Mouse (Mus musculus): ENCODE results near the gene Treml1. TPM values are rescaled to one million over a fixed set of nuclear protein-coding genes. Genes with fewer than 3 reads are reported as not detected.

Gene Treml1
- polyA plus RNA-seq, 1 experiment from 2014 or later = 0.39 TPM

GRCm38 (mm10) chr17:48408526-48409291 is 49.0 kb downstream of the Treml1 start:
- peak overlapping the region; percentile 98 for H3K9ac ChIP-seq (ENCODE audit: low read depth, low read length)
- under 1% methylated on average over 46 of the region's 47 CpGs for WGBS
- H3K9me3 ChIP-seq (replicated peaks; ENCODE audit: control insufficient read depth, low read length, poor library complexity, severe bottlenecking) = no peaks in the 10 kb centered on the region
- ATAC-seq = peak; percentile 22
- H3K27ac ChIP-seq (ENCODE audit: low read length) = peak overlapping the region; percentile 99
- peak overlapping the region; percentile 70 for H3K4me2 ChIP-seq (ENCODE audit: low read length)
- peak overlapping the region; percentile 86 for H3K4me3 ChIP-seq (ENCODE audit: low read depth, low read length)
- H3K4me1 ChIP-seq (ENCODE audit: control insufficient read depth, insufficient read depth, low read length) = peaks cover 20% of the 10 kb centered on the region
- no peaks in the 10 kb centered on the region for H3K36me3 ChIP-seq (ENCODE audit: control insufficient read depth, insufficient read depth, low read length)
- no peaks in the 10 kb centered on the region for H3K27me3 ChIP-seq (ENCODE audit: control insufficient read depth, insufficient read depth, low read depth, low read length)

DNA sequence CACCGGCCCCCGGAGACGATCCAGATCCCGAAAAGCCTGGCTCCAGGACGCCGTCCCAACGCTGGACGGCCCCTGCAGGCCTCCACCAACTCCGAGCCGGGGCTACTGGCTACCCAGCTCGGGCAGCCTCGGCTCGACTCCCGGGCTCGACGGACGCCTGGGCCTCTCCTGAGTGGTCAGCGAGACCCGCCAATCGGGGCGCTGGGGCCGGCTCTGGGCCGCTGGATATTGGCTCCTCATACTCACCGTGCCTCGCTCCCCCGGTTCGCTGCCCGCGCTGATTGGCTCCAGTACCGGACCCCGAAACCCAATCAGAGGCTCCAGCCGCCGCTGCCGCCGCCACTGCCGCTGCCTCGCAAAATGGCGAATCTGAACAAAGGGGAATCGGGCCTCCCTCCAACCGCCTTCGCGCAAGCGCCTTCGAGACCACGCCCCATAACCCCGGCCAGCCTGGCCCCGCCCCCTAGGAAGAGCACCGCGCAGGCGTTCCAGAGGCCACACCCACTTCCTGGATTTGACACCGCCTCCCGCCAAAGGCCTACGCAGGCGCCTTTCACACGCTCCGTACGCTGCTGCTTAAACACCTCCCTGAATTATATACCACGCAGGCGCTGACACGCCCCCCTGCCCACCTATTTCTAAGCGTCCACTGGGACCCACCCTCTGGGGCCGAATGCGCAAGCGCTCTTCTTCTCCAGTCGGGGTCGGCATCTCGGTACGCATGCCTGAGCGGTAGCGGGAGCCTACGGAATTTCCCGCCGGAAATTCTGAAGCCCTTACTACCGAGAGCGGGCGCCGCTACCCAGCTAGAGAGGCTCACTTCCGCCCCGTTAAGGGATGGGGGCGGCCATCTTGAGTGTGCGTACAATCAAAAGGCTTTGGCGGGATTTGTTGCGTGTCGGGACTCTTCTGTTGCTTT is 49.9 kb downstream of the Treml1 start, which contains the start of the genes Nfya and Oard1:
TSS of gene Nfya (minus strand) at position 527 of the 919 bp plus-strand sequence.
TSS of gene Oard1 (plus strand) at position 635 of the 919 bp plus-strand sequence.
- H3K27me3 ChIP-seq (ENCODE audit: control insufficient read depth, insufficient read depth, low read depth, low read length) = no peaks in the 10 kb centered on the region
- H3K36me3 ChIP-seq (ENCODE audit: control insufficient read depth, insufficient read depth, low read length) = no peaks in the 10 kb centered on the region; the same call in 1 of the 2 replicates
- WGBS = under 1% methylated on average over 84 of the region's 84 CpGs
- H3K4me3 ChIP-seq (ENCODE audit: low read depth, low read length) = peak within 1 kb of the TSS; percentile 86
- peak within 1 kb of the TSS; percentile 99 for H3K27ac ChIP-seq (ENCODE audit: low read length)
- no peaks in the 10 kb centered on the region for H3K9me3 ChIP-seq (replicated peaks; ENCODE audit: control insufficient read depth, low read length, poor library complexity, severe bottlenecking)
- H3K4me2 ChIP-seq (ENCODE audit: low read length) = peak within 1 kb of the TSS; percentile 90
- peak; percentile 98 for ATAC-seq
- H3K9ac ChIP-seq (ENCODE audit: low read depth, low read length) = peak within 1 kb of the TSS; percentile 98
- H3K4me1 ChIP-seq (ENCODE audit: control insufficient read depth, insufficient read depth, low read length) = peaks cover 20% of the 10 kb centered on the region

DNA sequence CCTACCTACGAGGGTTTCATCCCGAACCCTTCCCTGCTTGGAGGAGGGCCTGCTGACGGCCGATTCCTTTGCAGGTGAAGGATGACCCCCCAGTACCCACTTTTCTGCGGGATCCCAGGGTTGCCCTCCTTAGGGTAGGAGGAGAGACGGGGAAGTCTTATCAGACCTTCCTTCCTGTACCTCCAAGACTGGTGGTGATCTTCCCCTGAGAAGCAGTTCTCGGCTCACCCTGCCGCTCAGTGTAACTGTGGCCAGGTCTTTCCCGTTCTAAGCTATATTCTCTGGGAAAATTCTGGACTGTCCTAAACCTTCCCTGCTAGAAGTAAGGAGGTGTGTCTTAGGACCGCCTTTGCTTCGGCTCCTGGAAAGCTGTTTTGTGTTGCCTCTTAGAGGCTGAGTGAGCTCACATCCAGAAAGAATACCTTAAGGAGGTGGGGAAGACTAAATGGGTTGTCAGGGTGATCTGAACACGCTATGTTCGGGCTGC is 50.6 kb downstream of the Treml1 start:
- peak; percentile 38 for ATAC-seq
- WGBS = under 1% methylated on average over 13 of the region's 13 CpGs
- peak overlapping the region; percentile 62 for H3K4me3 ChIP-seq (ENCODE audit: low read depth, low read length)
- peak overlapping the region; percentile 90 for H3K4me2 ChIP-seq (ENCODE audit: low read length)
- H3K9me3 ChIP-seq (replicated peaks; ENCODE audit: control insufficient read depth, low read length, poor library complexity, severe bottlenecking) = no peaks in the 10 kb centered on the region
- H3K27ac ChIP-seq (ENCODE audit: low read length) = peak overlapping the region; percentile 94
- peaks cover 20% of the 10 kb centered on the region for H3K4me1 ChIP-seq (ENCODE audit: control insufficient read depth, insufficient read depth, low read length)
- no peaks in the 10 kb centered on the region; the same call in 1 of the 2 replicates for H3K36me3 ChIP-seq (ENCODE audit: control insufficient read depth, insufficient read depth, low read length)
- H3K27me3 ChIP-seq (ENCODE audit: control insufficient read depth, insufficient read depth, low read depth, low read length) = no peaks in the 10 kb centered on the region
- H3K9ac ChIP-seq (ENCODE audit: low read depth, low read length) = peak overlapping the region; percentile 76

GRCm38 (mm10) chr17:48411241-48411640 is 51.5 kb downstream of the Treml1 start:
- Histone ChIP-seq H3K9ac (ENCODE audit: low read depth, low read length) (peak overlapping the region; percentile 76; the same call in 1 of the 2 replicates), H3K27me3 (ENCODE audit: control insufficient read depth, insufficient read depth, low read depth, low read length) (no peaks in the 10 kb centered on the region), H3K4me2 (ENCODE audit: low read length) (peak overlapping the region; percentile 90), H3K4me3 (ENCODE audit: low read depth, low read length) (peak overlapping the region; percentile 62), H3K4me1 (ENCODE audit: control insufficient read depth, insufficient read depth, low read length) (peaks cover 20% of the 10 kb centered on the region), H3K36me3 (ENCODE audit: control insufficient read depth, insufficient read depth, low read length) (no peaks in the 10 kb centered on the region; the same call in 1 of the 2 replicates), H3K9me3 (replicated peaks; ENCODE audit: control insufficient read depth, low read length, poor library complexity, severe bottlenecking) (no peaks in the 10 kb centered on the region), H3K27ac (ENCODE audit: low read length) (peak overlapping the region; percentile 94)
- ATAC-seq = no peak
- WGBS = 50% methylated on average over 8 of the region's 8 CpGs

- no peaks in the 10 kb centered on the region; the same call in 1 of the 2 replicates for H3K36me3 ChIP-seq (ENCODE audit: control insufficient read depth, insufficient read depth, low read length)
- H3K9me3 ChIP-seq (replicated peaks; ENCODE audit: control insufficient read depth, low read length, poor library complexity, severe bottlenecking) = no peaks in the 10 kb centered on the region
- no peak overlapping the region for H3K27ac ChIP-seq (ENCODE audit: low read length)
- H3K27me3 ChIP-seq (ENCODE audit: control insufficient read depth, insufficient read depth, low read depth, low read length) = no peaks in the 10 kb centered on the region
- WGBS = 80% methylated on average over 7 of the region's 7 CpGs
- H3K4me3 ChIP-seq (ENCODE audit: low read depth, low read length) = no peak overlapping the region
- ATAC-seq = no peak
- H3K4me2 ChIP-seq (ENCODE audit: low read length) = no peak overlapping the region
- H3K4me1 ChIP-seq (ENCODE audit: control insufficient read depth, insufficient read depth, low read length) = peaks cover 9% of the 10 kb centered on the region
- H3K9ac ChIP-seq (ENCODE audit: low read depth, low read length) = no peak overlapping the region
Measured at GRCm38 (mm10) chr17:48416011-48416410, 56.3 kb downstream of the Treml1 start.

Other genes starting within 250 kb of the Treml1 start
- gene 9830107B12Rik, start 213.6 kb upstream of the Treml1 start, polyA plus RNA-seq (2015; fragmentation: Nextera tagmentation; extraction: Ambion mirVana) = not detected in 2 replicates
- 0.20 TPM in 1 of 2 replicates, not detected in the other for gene A530064D06Rik, start 192.6 kb upstream of the Treml1 start, polyA plus RNA-seq (2015; fragmentation: Nextera tagmentation; extraction: Ambion mirVana)
- not detected in 2 replicates for gene Trem1, start 127.1 kb upstream of the Treml1 start, polyA plus RNA-seq (2015; fragmentation: Nextera tagmentation; extraction: Ambion mirVana)
- not detected in 2 replicates for gene Trem3, start 112.1 kb upstream of the Treml1 start, polyA plus RNA-seq (2015; fragmentation: Nextera tagmentation; extraction: Ambion mirVana)
- 0.38 TPM in 1 of 2 replicates, not detected in the other for gene Treml4, start 95.6 kb upstream of the Treml1 start, polyA plus RNA-seq (2015; fragmentation: Nextera tagmentation; extraction: Ambion mirVana)
- gene Treml2, start 60.4 kb upstream of the Treml1 start, polyA plus RNA-seq (2015; fragmentation: Nextera tagmentation; extraction: Ambion mirVana) = 0.09 TPM in 1 of 2 replicates, not detected in the other
- gene B430306N03Rik, start 43.8 kb upstream of the Treml1 start, polyA plus RNA-seq (2015; fragmentation: Nextera tagmentation; extraction: Ambion mirVana) = 0.14 TPM in 1 of 2 replicates, not detected in the other
- gene Trem2, start 13.5 kb upstream of the Treml1 start, polyA plus RNA-seq (2015; fragmentation: Nextera tagmentation; extraction: Ambion mirVana) = 2.9 and 3.1 TPM in 2 replicates
- gene Nfya, start 50.0 kb downstream of the Treml1 start, polyA plus RNA-seq (2015; fragmentation: Nextera tagmentation; extraction: Ambion mirVana) = 10.7 and 11.1 TPM in 2 replicates
- gene Oard1, start 50.1 kb downstream of the Treml1 start, polyA plus RNA-seq (2015; fragmentation: Nextera tagmentation; extraction: Ambion mirVana) = 32.7 and 36.4 TPM in 2 replicates
- gene Apobec2, start 73.0 kb downstream of the Treml1 start, polyA plus RNA-seq (2015; fragmentation: Nextera tagmentation; extraction: Ambion mirVana) = 0.43 and 0.58 TPM in 2 replicates
- gene Tspo2, start 91.6 kb downstream of the Treml1 start, polyA plus RNA-seq (2015; fragmentation: Nextera tagmentation; extraction: Ambion mirVana) = 1.8 and 1.9 TPM in 2 replicates
- gene Unc5cl, start 95.0 kb downstream of the Treml1 start, polyA plus RNA-seq (2015; fragmentation: Nextera tagmentation; extraction: Ambion mirVana) = 0.21 TPM in 1 of 2 replicates, not detected in the other

Data from midbrain, embryonic 16.5 days (tissue).